Mouse (Mus musculus) ES-Bruce4 (cell line): ENCODE measurements around the gene Scube3.

ENCODE experiments used
- CTCF ChIP-seq: IDR thresholded peaks from one replicate; pipeline ENCODE4 v1.8.1; 2011; ENCODE audit warnings: low read depth, low read length
- EP300 ChIP-seq: IDR thresholded peaks from 2 replicates; pipeline ENCODE4 v1.6.1; 2011; ENCODE audit warnings: low read depth, low read length; ENCODE audit not compliant: insufficient read depth
- POLR2A ChIP-seq: IDR thresholded peaks from one replicate; pipeline ENCODE4 v1.8.1; 2011; ENCODE audit warnings: low read length; ENCODE audit not compliant: insufficient read depth

- TF ChIP-seq CTCF (no peak), POLR2A (no peak), EP300 (no peak)
These were observed 44.6 kb upstream of the Scube3 start for GRCm38 (mm10) chr17:28097308-28097707.
